Mouse (Mus musculus) myocyte (in vitro differentiated cells): Measurements from ENCODE around the gene Acbd3. TPM values are rescaled to one million over a fixed set of nuclear protein-coding genes. Genes with fewer than 3 reads are reported as not detected.

Source experiments
- H3K27me3 ChIP-seq: one replicate; pipeline ENCODE4 v1.6.1; 2011; ENCODE audit not compliant: control insufficient read depth, insufficient read depth, insufficient read length
- H3K36me3 ChIP-seq: one replicate; pipeline ENCODE4 v1.6.1; 2011; ENCODE audit not compliant: control insufficient read depth, insufficient read depth
- H3K4me2 ChIP-seq: one replicate; pipeline ENCODE4 v1.6.1; 2011; ENCODE audit warnings: low read depth, control low read depth
- H3K4me3 ChIP-seq: one replicate; pipeline ENCODE4 v1.5.1; 2011; ENCODE audit warnings: mild to moderate bottlenecking, control low read depth, moderate library complexity
- H3K79me2 ChIP-seq: one replicate; pipeline ENCODE4 v1.6.1; 2011; ENCODE audit not compliant: control insufficient read depth, insufficient read depth
- H3ac ChIP-seq: one replicate; pipeline ENCODE4 v1.6.1; 2011; ENCODE audit not compliant: control insufficient read depth, insufficient read length
- CEBPB ChIP-seq: IDR thresholded peaks from 2 replicates; pipeline ENCODE4 v1.6.1; 2011; ENCODE audit warnings: mild to moderate bottlenecking, moderate library complexity; ENCODE audit not compliant: poor library complexity, insufficient read depth, severe bottlenecking
- E2F4 ChIP-seq: IDR thresholded peaks from one replicate; pipeline ENCODE4 v1.6.1; 2011; ENCODE audit warnings: mild to moderate bottlenecking, control low read depth, moderate library complexity; ENCODE audit not compliant: insufficient read depth
- MAX ChIP-seq: IDR thresholded peaks from one replicate; pipeline ENCODE4 v1.6.1; 2011; ENCODE audit warnings: low read depth, mild to moderate bottlenecking, control low read depth
- MYOD1 ChIP-seq, 3 experiments: IDR thresholded peaks; one replicate each; pipeline ENCODE4 v1.6.1; 2011; ENCODE audit warnings: control low read depth in 2 of 3, low read depth in 2 of 3, mild to moderate bottlenecking in 2 of 3, moderate library complexity in 1 of 3; ENCODE audit not compliant: insufficient read length in 2 of 3, control insufficient read depth in 1 of 3
- MYOG ChIP-seq, 3 experiments: IDR thresholded peaks; one replicate each; pipeline ENCODE4 v1.6.1; 2011; ENCODE audit warnings: control low read depth in 2 of 3, low read depth in 2 of 3, mild to moderate bottlenecking in 2 of 3; ENCODE audit not compliant: insufficient read length in 2 of 3, control insufficient read depth in 1 of 3, insufficient read depth in 1 of 3
- POLR2A ChIP-seq: IDR thresholded peaks from one replicate; pipeline ENCODE4 v1.6.1; 2011; ENCODE audit warnings: low read depth, mild to moderate bottlenecking, control low read depth, moderate library complexity; ENCODE audit not compliant: insufficient read length
- POLR2AphosphoS2 ChIP-seq: IDR thresholded peaks from one replicate; pipeline ENCODE4 v1.6.1; 2011; ENCODE audit warnings: low read depth, control low read depth; ENCODE audit not compliant: insufficient read length
- REST ChIP-seq: IDR thresholded peaks from one replicate; pipeline ENCODE4 v1.6.1; 2011; ENCODE audit warnings: mild to moderate bottlenecking, control low read depth, moderate library complexity; ENCODE audit not compliant: insufficient read depth, insufficient read length
- SRF ChIP-seq: IDR thresholded peaks from one replicate; pipeline ENCODE4 v1.6.1; 2011; ENCODE audit warnings: low read depth; ENCODE audit not compliant: control insufficient read depth, insufficient read length
- TCF12 ChIP-seq: IDR thresholded peaks from one replicate; pipeline ENCODE4 v1.6.1; 2011; ENCODE audit warnings: mild to moderate bottlenecking, control low read depth; ENCODE audit not compliant: poor library complexity, insufficient read depth, severe bottlenecking
- TCF3 ChIP-seq: IDR thresholded peaks from one replicate; pipeline ENCODE4 v1.6.1; 2011; ENCODE audit warnings: low read depth, control low read depth; ENCODE audit not compliant: insufficient read length
- USF1 ChIP-seq: IDR thresholded peaks from one replicate; pipeline ENCODE4 v1.6.1; 2011; ENCODE audit warnings: low read depth, mild to moderate bottlenecking, control low read depth, moderate library complexity
- polyA plus RNA-seq: library from polyadenylated mRNA; unstranded; fragments of >200 nt; fragmentation: generic; extraction: Trizol; gene quantifications from one replicate; pipeline ENCODE4 v1.2.1, GENCODE M21; 2012; ENCODE audit warnings: missing spikeins

The Acbd3 gene
- polyA plus RNA-seq, 1 experiment, result 13.6 TPM

- H3ac ChIP-seq, result no peak overlapping the region
- TF ChIP-seq POLR2AphosphoS2 (peak; percentile 87), USF1 (no peak)
- no peaks in the 10 kb centered on the region for H3K27me3 ChIP-seq
- H3K4me2 ChIP-seq, result no peak overlapping the region
- H3K79me2 ChIP-seq, result no peaks in the 10 kb centered on the region
- peaks cover 20% of the 10 kb centered on the region for H3K36me3 ChIP-seq
- H3K4me3 ChIP-seq, result no peak overlapping the region
These were observed 32.2 kb downstream of the Acbd3 start for GRCm38 (mm10) chr1:180757956-180758520.

- H3K4me2 ChIP-seq, result no peak overlapping the region
- H3K79me2 ChIP-seq, result no peaks in the 10 kb centered on the region
- H3ac ChIP-seq, result no peak overlapping the region
- no peaks in the 10 kb centered on the region for H3K36me3 ChIP-seq
- H3K4me3 ChIP-seq, result no peak overlapping the region
- TF ChIP-seq TCF12, result no peak
- TF ChIP-seq MYOD1 (IDR thresholded peaks at IDR 0.05; ENCODE audit: control insufficient read depth in 1 of 3, insufficient read length in 2 of 3, low read depth in 2 of 3), result peak in 1 of 3 experiments; percentile 5
- no peaks in the 10 kb centered on the region for H3K27me3 ChIP-seq
These were observed 36.3 kb downstream of the Acbd3 start for GRCm38 (mm10) chr1:180762180-180762579.

GRCm38 (mm10) chr1:180762679-180763078 is 36.8 kb downstream of the Acbd3 start:
- no peak overlapping the region for H3K4me3 ChIP-seq
- no peak overlapping the region for H3K4me2 ChIP-seq
- TF ChIP-seq POLR2A (no peak), MYOD1 (IDR thresholded peaks at IDR 0.05; ENCODE audit: control insufficient read depth in 1 of 3, insufficient read length in 2 of 3, low read depth in 2 of 3) (no peak), TCF12 (no peak), TCF3 (no peak), MYOG (IDR thresholded peaks at IDR 0.05; ENCODE audit: control insufficient read depth in 1 of 3, insufficient read depth in 1 of 3, insufficient read length in 2 of 3, low read depth in 2 of 3) (no peak), MAX (no peak), SRF (no peak), E2F4 (no peak), POLR2AphosphoS2 (no peak), USF1 (no peak), CEBPB (no peak), REST (no peak)
- H3K36me3 ChIP-seq, result no peaks in the 10 kb centered on the region
- H3K27me3 ChIP-seq, result no peaks in the 10 kb centered on the region
- H3K79me2 ChIP-seq, result no peaks in the 10 kb centered on the region
- H3ac ChIP-seq, result no peak overlapping the region

GRCm38 (mm10) chr1:180763307-180763706 is 37.5 kb downstream of the Acbd3 start:
- H3K79me2 ChIP-seq, result no peaks in the 10 kb centered on the region
- no peak overlapping the region for H3ac ChIP-seq
- TF ChIP-seq MYOD1 (IDR thresholded peaks at IDR 0.05; ENCODE audit: control insufficient read depth in 1 of 3, insufficient read length in 2 of 3, low read depth in 2 of 3) (peak in 2 of 3 experiments; percentile 38 to 43), TCF3 (no peak)
- no peaks in the 10 kb centered on the region for H3K27me3 ChIP-seq
- H3K4me3 ChIP-seq, result no peak overlapping the region
- H3K4me2 ChIP-seq, result peak overlapping the region; percentile 60
- H3K36me3 ChIP-seq, result no peaks in the 10 kb centered on the region

GRCm38 (mm10) chr1:180763828-180764227 is 38.0 kb downstream of the Acbd3 start:
- H3K27me3 ChIP-seq, result no peaks in the 10 kb centered on the region
- H3K4me2 ChIP-seq, result peak overlapping the region; percentile 60
- H3K79me2 ChIP-seq, result no peaks in the 10 kb centered on the region
- H3ac ChIP-seq, result no peak overlapping the region
- H3K4me3 ChIP-seq, result no peak overlapping the region
- H3K36me3 ChIP-seq, result no peaks in the 10 kb centered on the region
- TF ChIP-seq E2F4, result no peak

GRCm38 (mm10) chr1:180765393-180765792 is 39.5 kb downstream of the Acbd3 start:
- Histone ChIP-seq H3K4me3 (no peak overlapping the region), H3ac (no peak overlapping the region), H3K4me2 (no peak overlapping the region), H3K79me2 (no peaks in the 10 kb centered on the region), H3K36me3 (no peaks in the 10 kb centered on the region), H3K27me3 (no peaks in the 10 kb centered on the region)
- TF ChIP-seq TCF12 (no peak), POLR2AphosphoS2 (no peak), REST (no peak), CEBPB (no peak), POLR2A (no peak), MYOG (IDR thresholded peaks at IDR 0.05; ENCODE audit: control insufficient read depth in 1 of 3, insufficient read depth in 1 of 3, insufficient read length in 2 of 3, low read depth in 2 of 3) (no peak), TCF3 (no peak), MYOD1 (IDR thresholded peaks at IDR 0.05; ENCODE audit: control insufficient read depth in 1 of 3, insufficient read length in 2 of 3, low read depth in 2 of 3) (no peak), SRF (no peak), USF1 (no peak), MAX (no peak), E2F4 (no peak)
